In genomic region chr14:8045187-8045846, GRCm38 (mm10) we compare ENCODE assay signal across 29 mouse cellular contexts. TPM values are rescaled to one million over a fixed set of nuclear protein-coding genes. Genes with fewer than 3 reads are reported as not detected.
A peak's percentile ranks its signal among the peaks of the same experiment; 100 is the strongest.
DNase-seq lines count a peak whose midpoint lies in the region.
"Had no signal": no experiment of that assay in that cellular context is flagged by ENCODE, and none has a peak within 500 bp of the region (broad histone marks: within the 10 kb centered on the region; RNA-seq: fewer than 3 reads in every experiment).

No protein-coding gene starts in this region.

- H3K27ac ChIP-seq in heart, embryonic 10.5 days: no peak overlapping the region
- H3K27ac ChIP-seq: forebrain, embryonic 15.5 days; hindbrain, embryonic 10.5 days; hindbrain, embryonic 15.5 days; limb, embryonic 10.5 days; limb, embryonic 15.5 days; liver, embryonic 13.5 days; midbrain, embryonic 15.5 days; neural tube, embryonic 15.5 days; stomach, postnatal 0 days had no signal

- H3K4me1 ChIP-seq in heart, embryonic 10.5 days: no peaks in the 10 kb centered on the region
- H3K4me1 ChIP-seq: forebrain, embryonic 15.5 days; heart, embryonic 12.5 days; hindbrain, embryonic 10.5 days; hindbrain, embryonic 15.5 days; limb, embryonic 10.5 days; limb, embryonic 15.5 days; liver, embryonic 13.5 days; midbrain, embryonic 15.5 days; neural tube, embryonic 15.5 days had no signal

- intact Hi-C loops in heart, postnatal 25 days (cut with DNase I): no loop called here

- peaks cover 22% of the 10 kb centered on the region; the same call in 1 of the 2 replicates for H3K36me3 ChIP-seq in heart, embryonic 10.5 days
- H3K36me3 ChIP-seq: liver, embryonic 13.5 days had no signal

- WGBS in heart, embryonic 10.5 days: 82% methylated on average over 11 of the region's 11 CpGs

- DNase-seq in heart, embryonic 10.5 days (ENCODE audit: low spot score): peak; percentile 68
- DNase-seq in heart, postnatal 25 days (ENCODE audit: low spot score): no peak
- DNase-seq in testis, postnatal 10 days (ENCODE audit: low spot score): peak; percentile 16
- no peak for DNase-seq in testis, postnatal 14 days (ENCODE audit: low spot score)
- peak; percentile 76 for DNase-seq in R1 (ENCODE audit: low read depth, low spot score)
- DNase-seq in layer of hippocampus, adult 9-10 months (ENCODE audit: low spot score): no peak
- DNase-seq in adrenal gland, adult 8-10 months: no peak
- DNase-seq in right cerebral cortex, postnatal 25 days: no peak
- DNase-seq: adrenal gland, postnatal 10 days; cerebellum, adult 11 months; cerebellum, adult 9-10 months; cerebellum, postnatal 36 days; gastrocnemius, postnatal 25 days; heart, adult 18-20 months; layer of hippocampus, adult 9-11 months; liver, embryonic 13.5 days; lung, adult 18-20 months; lung, postnatal 4 days had no signal

- no peak overlapping the region for H3K4me3 ChIP-seq in heart, embryonic 10.5 days
- H3K4me3 ChIP-seq: forebrain, embryonic 15.5 days; heart, embryonic 12.5 days; hindbrain, embryonic 10.5 days; hindbrain, embryonic 15.5 days; limb, embryonic 10.5 days; limb, embryonic 15.5 days; liver, embryonic 13.5 days; midbrain, embryonic 15.5 days; neural tube, embryonic 15.5 days had no signal

- H3K9me3 ChIP-seq in heart, embryonic 10.5 days: no peaks in the 10 kb centered on the region
- H3K9me3 ChIP-seq: forebrain, embryonic 15.5 days; heart, embryonic 12.5 days; hindbrain, embryonic 10.5 days; hindbrain, embryonic 15.5 days; limb, embryonic 10.5 days; limb, embryonic 15.5 days; liver, embryonic 13.5 days; midbrain, embryonic 15.5 days; neural tube, embryonic 15.5 days had no signal

- no peaks in the 10 kb centered on the region for H3K27me3 ChIP-seq in heart, embryonic 10.5 days (ENCODE audit: insufficient read depth, poor library complexity, severe bottlenecking)
- H3K27me3 ChIP-seq: forebrain, embryonic 15.5 days; heart, embryonic 12.5 days; hindbrain, embryonic 15.5 days; limb, embryonic 15.5 days; liver, embryonic 13.5 days; midbrain, embryonic 15.5 days; neural tube, embryonic 15.5 days had no signal

RNA-seq across cellular contexts. Expression of gene Rpp14, which starts 34.9 kb away (rescaled TPM):
- 40.9 and 43.5 TPM in 2 replicates for polyA plus RNA-seq in heart, embryonic 10.5 days (2016; fragmentation: Nextera tagmentation; extraction: Ambion mirVana)
- total RNA-seq in heart, postnatal 25 days (2021): 10 to 100 TPM; 19.0 to 23.8 TPM
- 10 to 100 TPM; 35.2 to 44.8 (median 41.3) TPM for total RNA-seq in adrenal gland, adult 8-10 months (2022)

RNA-seq across cellular contexts. Expression of gene Abhd6, which starts 42.6 kb away (rescaled TPM):
- polyA plus RNA-seq in heart, embryonic 10.5 days (2016; fragmentation: Nextera tagmentation; extraction: Ambion mirVana): 9.2 and 16.0 TPM in 2 replicates
- 1 to 10 TPM; 7.3 to 8.1 TPM for total RNA-seq in heart, postnatal 25 days (2021)
- total RNA-seq in adrenal gland, adult 8-10 months (2022): 100 to 1,000 TPM in 2 of 4 experiments, 10 to 100 TPM in 2; 87.1 to 147 (median 102) TPM

RNA-seq across cellular contexts. Expression of gene Dnase1l3, which starts 50.9 kb away (rescaled TPM):
- polyA plus RNA-seq in heart, embryonic 10.5 days (2016; fragmentation: Nextera tagmentation; extraction: Ambion mirVana): not detected in 2 replicates
- under 1 TPM in 1 of 2 experiments, not detected in 1; 0.06 TPM for total RNA-seq in heart, postnatal 25 days (2021)
- under 1 TPM; 0.37 to 0.78 (median 0.55) TPM for total RNA-seq in adrenal gland, adult 8-10 months (2022)
- total RNA-seq: gastrocnemius, adult 18-20 months; gastrocnemius, postnatal 25 days; left cerebral cortex, postnatal 10 days had no signal
- polyA plus RNA-seq: limb, embryonic 10.5 days had no signal

RNA-seq across cellular contexts. Expression of gene Pxk, which starts 52.7 kb away (rescaled TPM):
- polyA plus RNA-seq in heart, embryonic 10.5 days (2016; fragmentation: Nextera tagmentation; extraction: Ambion mirVana): 23.1 and 24.1 TPM in 2 replicates
- 10 to 100 TPM; 20.0 to 23.2 TPM for total RNA-seq in heart, postnatal 25 days (2021)
- total RNA-seq in adrenal gland, adult 8-10 months (2022): 10 to 100 TPM; 62.3 to 72.3 (median 68.1) TPM

Comparison
In these comparisons a context has a peak if more than half of its experiments do, and no peak if none do; other contexts are left out.
1. DNase-seq: peak in heart, embryonic 10.5 days (single experiment), testis, postnatal 10 days (single experiment) and R1 (single experiment); none in heart, postnatal 25 days (single experiment), testis, postnatal 14 days (single experiment), layer of hippocampus, adult 9-10 months (single experiment), adrenal gland, adult 8-10 months (single experiment) and right cerebral cortex, postnatal 25 days (single experiment).
2. RNA of gene Abhd6, which starts 42.6 kb away (total RNA-seq): 87.1 to 147 TPM in adrenal gland, adult 8-10 months; 7.3 to 8.1 TPM in heart, postnatal 25 days; every median in the first group is over 4 times any median in the second.